Mouse (Mus musculus) layer of hippocampus, postnatal 14 days (tissue): ENCODE data around the gene Gm1673. TPM values are rescaled to one million over a fixed set of nuclear protein-coding genes. Genes with fewer than 3 reads are reported as not detected.
"Not testable (repeated sequence)": the region's sequence is repeated elsewhere in the genome, so short reads cannot be mapped to it uniquely, and the experiment has no call there.

Source experiments
- DNase-seq, 2 experiments: peaks; one replicate each; pipeline ENCODE4 v3.0.0; 2021 to 2022; ENCODE audit warnings: low spot score in 2 of 2, mixed read lengths in 1 of 2
- long read RNA-seq, 2 experiments: library from polyadenylated mRNA; stranded (forward); transcript quantifications; one replicate each; pipeline ENCODE4 v2.0.0; 2021
- total RNA-seq, 2 experiments: library from RNA; stranded (reverse); gene quantifications; 2 replicates each; pipeline ENCODE4 v1.2.3; 2021

Gene Gm1673
- total RNA-seq: 10 to 100 TPM; 89.0 to 91.6 TPM
- long read RNA-seq, experiment 1, transcript Gm1673-201 (4 exons, 477 nt): minor isoform, 11 of 33 reads
- long read RNA-seq, experiment 1, transcript Gm1673-203 (4 exons, 511 nt): major isoform, 14 of 33 reads
- long read RNA-seq, experiment 1, partial matches to known transcripts: 2 of 33 reads
- long read RNA-seq, experiment 1, other reads (novel, unspliced or antisense): 3 of 33 reads
- long read RNA-seq, experiment 2, transcript Gm1673-201 (4 exons, 477 nt): major isoform, 35 of 81 reads
- long read RNA-seq, experiment 2, transcript Gm1673-203 (4 exons, 511 nt): minor isoform, 34 of 81 reads
- long read RNA-seq, experiment 2, partial matches to known transcripts: 2 of 81 reads
- long read RNA-seq, experiment 2, other reads (novel, unspliced or antisense): 5 of 81 reads

DNA sequence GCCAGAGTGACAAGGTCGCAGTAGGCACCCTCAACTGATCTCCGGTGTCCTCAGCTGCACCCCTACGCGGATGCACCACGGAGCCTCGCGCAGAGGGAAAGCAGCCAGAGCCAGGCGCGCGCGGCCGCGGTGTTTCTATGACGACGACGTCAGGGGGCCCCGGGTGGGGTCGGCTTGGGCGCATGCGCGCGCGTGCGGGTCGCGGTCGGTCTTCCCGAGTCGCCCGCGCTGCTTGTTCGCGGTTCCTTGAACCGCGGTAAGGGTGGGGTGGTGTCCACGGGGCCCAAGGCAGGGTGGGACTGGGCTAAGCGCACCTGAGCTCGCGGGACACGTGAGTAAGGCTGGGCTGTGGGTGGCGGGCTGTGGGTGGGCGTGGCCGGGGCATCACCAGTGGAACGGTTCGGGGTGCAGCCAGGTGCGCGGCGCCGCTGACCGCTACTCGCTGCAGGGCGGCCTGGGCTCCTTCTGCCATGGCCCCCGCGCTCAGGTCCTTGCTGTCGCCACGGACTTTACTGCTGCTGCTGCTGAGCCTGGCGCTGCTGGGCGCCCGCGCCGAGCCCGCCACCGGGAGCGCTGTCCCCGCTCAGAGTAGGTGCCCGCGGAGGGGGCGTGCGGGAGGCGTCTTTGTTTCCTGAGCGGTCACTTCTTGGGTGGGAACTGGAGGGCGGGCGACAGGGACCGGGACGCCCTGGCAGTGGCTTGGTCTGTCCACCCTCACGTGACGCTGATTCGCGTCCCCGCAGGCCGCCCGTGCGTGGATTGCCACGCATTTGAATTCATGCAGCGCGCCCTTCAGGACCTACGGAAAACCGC, at the start of gene Gm1673:
Gene Gm1673, plus strand, starts transcription at position 125 of the 813 bp plus-strand sequence.
- DNase-seq: peak; percentile 90 to 94

DNA sequence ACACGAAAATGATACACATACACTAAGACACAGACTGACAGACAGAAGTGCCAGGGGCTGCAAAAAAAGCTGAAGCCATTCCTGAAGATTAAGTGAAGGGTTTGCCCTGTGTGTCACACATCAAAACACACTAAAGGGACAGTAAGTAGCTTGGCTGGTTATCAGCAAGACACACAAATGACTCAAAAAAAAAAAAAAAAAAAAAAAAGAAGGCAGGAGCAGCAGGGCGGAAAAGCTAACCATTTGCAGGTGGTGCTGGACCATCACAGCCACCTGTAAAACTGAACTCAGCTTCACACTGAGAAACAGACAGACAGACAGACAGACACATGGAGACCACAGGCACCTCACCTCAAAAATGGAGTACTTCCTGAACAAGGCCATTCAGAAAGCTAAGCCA, 49.2 kb upstream of the Gm1673 start:
- DNase-seq: no peak

DNA sequence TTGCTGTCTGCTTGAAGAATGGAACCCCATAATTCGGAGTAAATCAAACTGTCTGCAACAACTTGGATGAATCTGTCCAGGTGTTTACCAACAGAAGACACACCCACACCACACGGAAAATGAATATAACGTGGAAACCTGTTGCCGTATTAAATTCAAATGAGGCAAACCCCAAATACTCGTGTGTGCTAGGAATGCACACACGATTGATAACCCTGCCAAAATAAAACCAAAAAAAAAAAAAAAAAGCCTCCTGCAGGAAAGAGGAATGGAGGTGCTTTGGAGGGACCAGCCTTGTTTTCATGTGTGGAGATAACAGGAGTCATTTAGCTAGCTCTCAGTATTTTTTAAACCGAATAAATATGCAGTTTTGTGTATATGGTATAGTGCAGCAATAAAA, 48.4 kb upstream of the Gm1673 start:
- no peak for DNase-seq

DNA sequence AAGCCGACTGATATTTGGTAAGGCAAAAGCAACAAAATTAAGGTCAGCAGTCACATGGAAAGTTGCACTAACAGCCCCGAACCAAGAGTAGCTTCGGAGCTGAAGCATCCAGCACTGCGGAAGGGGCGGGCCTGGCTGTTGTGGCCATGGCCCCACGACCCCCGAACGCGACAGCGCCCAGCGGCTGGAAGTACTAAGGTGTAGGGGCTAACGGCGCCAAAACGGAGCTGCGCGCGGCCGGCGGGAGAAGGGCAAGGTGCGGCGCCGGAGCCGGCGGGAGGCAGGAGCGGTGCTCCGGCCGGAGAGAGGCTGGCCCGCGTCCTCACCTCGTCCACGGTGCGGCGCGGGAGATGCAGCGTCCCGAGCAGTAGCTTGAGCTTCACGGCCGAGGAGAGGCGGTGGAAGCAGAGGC, 47.5 kb upstream of the Gm1673 start:
- DNase-seq: no peak

DNA sequence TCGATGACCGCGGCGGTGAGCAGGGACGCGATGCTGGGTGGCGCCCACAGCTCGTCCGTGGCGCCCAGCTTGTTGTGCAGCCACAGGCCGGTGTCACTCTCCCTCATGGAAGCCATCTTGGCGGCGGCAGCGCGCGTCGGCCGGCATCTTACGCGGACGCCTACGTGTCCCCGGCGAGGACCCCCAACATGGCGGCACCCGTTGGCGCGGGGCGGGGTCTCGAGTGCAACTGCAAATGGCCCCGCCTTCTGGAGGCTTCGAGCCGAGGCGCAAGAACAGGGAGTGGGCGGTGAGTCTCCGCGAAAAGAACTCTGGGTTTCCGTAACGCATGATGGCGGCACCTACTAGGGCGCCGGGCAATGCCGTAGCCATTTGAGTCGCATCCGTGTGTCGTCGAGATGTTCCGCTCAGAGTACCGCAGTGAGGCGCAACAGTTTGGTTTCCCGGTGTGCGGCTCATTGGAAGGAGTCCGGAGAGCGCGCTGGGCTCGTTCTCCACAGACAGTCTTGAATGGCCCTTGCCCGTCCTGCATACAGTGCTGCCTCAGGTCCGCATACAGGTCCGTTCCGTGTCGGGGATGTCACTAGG, 47.0 kb upstream of the Gm1673 start, which contains the start of gene Nelfa:
Gene Nelfa, minus strand, starts transcription at position 294 of the 588 bp plus-strand sequence.
- DNase-seq: peak; percentile 98 to 99

DNA sequence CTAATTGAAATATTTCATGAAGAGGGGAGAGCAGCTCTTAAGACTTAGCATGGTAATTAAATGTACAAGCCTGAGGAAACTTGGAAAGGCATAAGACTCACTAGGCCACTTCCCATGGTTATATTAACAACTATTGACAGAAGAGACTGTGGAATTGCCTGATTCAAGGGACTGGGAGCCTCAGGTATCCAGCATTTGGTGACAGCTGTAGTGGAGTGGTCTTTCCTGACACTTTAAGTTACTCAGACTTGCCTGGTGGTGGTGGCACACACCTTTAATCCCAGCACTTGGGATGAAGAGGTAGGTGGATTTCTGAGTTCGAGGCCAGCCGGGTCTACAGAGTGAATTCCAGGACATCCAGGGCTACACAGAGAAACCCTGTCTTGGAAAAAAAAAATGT, 46.0 kb upstream of the Gm1673 start:
- DNase-seq: no peak

DNA sequence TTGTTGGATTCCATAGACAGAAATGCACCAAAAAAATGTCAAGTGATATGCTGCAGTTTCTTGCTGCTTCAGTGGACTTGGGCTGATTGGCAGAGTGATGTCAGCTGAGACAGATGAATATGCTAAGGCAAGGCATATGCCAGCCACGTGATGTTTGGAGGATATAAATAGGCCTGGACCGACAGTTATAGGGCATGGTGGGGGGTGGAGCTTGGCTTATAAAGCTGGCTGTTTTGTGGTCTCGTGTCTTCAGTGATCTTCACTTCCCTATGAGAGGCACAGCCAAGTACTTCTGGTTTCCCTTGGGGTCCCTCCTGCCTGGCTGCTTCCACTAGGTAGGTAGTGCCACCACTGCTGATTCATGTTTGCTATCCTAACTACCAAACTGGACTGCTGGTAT, 44.8 kb upstream of the Gm1673 start:
- no peak for DNase-seq

DNA sequence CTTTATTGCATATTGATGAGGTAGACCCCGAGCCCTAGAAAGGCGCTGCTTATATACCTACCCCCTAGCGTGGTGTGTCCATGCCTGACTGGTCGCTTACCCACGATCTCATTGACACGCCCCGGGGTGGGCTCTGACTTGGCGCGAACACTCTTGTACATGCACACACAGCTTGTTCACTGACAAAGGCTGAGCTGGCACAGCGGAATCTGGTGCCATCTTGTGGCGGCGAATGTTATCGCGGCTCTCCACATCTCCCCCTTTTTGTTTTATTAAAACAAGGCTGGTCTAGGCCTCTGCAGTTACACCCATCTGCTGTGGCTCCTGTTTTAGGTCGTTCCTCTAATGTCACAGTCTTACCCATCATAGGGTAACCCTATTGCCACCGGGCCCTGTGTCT, 36.2 kb upstream of the Gm1673 start:
- not testable (repeated sequence) for DNase-seq

DNA sequence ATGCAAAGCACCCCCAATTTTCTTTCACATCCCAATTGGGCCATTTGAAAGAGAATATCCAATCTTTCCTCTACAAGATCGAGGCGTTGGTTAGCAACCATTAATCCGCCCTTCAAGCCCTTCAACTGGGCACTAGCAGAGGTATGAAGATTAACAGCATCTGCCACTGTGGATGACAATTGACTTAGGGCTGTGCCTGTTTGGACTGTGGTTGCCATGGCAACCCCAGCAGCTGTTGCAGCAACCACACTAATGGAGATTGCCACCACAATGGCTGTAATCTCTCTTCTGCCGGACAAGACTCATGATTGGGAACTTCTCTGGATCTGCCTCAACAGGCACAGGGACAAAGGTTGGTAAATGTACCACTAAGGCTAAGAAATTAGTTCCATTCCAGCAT, 34.9 kb upstream of the Gm1673 start:
- no peak for DNase-seq

DNA sequence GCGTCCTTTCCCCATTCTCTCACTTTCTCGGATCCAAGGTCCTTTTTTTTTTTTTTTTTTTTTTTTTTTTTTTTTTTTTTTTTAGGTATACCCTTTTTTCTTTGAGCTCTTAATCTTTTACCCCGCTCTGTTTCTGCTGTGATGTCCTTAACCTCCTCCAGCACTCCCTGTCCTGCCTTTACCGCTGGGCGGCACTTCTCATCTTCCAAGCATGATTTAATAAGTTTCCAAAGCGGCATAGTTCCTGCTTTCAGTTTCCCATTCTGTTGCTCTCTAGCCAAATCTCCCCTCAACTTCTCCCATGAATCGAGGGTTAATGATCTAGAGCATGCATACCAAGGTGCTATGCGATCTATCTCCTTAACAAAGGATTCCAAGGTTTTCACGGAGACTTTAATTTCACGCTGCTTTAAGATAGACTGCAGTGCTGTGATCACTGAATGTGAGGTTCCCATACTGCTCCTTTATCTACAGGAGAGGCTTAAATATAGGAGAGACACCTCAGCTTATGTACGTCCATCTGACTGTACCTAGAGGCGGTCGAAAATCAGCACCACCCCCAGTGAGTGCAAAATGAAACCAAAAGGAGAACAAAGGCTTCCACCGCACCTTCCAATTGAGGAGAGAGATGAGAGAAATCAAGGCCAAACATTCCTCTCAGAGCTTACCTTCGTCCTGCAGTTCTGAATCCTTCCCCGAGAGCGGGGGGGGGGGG, 29.6 kb upstream of the Gm1673 start:
- DNase-seq: no peak

DNA sequence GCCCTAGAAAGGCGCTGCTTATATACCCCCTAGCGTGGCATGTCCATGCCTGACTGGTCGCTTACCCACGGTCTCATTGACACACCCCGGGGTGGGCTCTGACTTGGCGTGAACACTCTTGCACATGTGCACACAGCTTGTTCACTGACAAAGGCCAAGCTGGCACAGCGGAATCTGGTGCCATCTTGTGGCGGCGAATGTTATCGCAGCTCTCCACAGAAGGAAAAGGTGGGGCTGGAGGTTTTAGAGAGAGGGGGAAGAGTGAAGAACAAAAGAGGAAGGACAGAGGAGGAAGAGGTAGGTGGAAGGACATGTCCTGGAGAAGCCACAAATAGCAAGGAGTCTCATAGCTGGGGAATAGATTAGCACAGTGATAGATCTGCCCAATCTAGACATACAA, 28.9 kb upstream of the Gm1673 start:
- peak; percentile 85 to 90 for DNase-seq

DNA sequence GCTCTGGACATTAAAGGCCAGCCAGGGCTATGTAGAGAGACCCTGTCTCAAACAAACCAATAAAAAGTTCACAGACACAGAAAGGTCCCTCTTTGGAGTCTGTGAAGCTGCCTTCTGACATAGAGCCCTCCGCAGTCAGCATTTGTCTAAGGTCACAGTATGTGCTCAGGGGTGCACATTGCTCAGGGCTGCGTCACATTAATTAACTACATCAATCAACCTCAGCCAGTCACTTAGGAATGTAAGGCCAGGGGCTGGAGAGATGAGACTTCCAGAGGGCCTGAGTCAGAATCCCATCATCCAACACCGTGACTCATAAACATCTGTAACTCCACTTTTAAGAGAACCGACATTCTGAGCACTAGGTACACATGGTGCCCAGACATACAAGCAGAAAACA, 27.4 kb upstream of the Gm1673 start:
- no peak for DNase-seq

DNA sequence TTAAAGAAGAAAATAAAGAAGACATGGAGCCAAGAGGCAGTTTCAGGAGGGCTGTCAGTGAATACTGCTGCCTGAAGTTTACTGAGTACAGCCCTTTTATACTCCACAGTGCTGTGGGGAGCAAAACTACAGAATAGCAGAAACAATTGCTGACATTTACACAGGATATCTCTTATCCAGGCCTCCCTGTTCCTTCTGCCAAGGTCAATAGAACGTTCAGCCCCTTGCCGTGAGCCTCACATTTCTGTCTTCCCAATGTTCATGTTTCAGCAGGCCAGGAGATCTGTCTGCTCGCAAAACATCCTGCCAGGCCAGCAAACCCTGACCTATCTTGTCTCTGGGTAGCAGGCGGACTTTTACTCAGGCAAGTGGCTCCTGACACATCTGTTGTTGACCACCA, 23.9 kb upstream of the Gm1673 start:
- no peak for DNase-seq

DNA sequence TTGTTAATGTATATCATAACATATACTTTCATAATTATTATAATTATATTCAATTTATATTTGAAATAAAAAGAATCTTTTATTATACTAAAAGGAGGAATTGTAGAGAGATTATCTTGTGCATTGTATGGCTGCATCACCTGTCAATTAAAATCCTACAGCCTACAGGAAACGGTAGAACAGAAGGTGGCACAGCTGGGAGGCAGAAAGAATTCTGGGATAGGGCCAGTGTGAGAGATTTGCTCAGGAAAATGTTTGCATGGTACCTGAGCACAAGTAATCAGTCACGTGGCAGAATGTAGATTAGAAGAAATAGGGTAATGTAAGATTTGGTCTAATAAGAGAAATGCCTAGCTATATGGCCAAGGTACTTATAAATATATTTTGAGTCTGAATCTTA, 8.5 kb upstream of the Gm1673 start:
- no peak for DNase-seq

DNA sequence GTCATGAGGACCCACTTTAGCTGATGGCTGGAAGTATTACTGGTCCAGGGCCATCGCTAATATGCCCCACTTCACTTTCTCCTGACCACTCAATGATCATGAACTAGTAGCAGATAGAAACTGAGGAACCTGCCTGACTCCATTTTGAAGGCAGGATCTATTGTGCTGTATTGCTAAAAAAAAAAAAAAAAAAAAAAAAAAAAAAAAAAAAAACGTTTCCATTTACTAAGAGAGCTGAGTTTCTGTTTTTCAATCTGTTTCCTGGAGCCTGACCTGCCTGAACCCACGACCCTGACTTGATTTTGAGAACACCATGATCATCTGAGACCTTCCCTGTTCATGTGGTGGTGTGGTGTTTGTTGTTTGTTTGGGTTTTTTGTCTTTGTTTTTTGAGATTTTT, 7.0 kb upstream of the Gm1673 start:
- no peak for DNase-seq

DNA sequence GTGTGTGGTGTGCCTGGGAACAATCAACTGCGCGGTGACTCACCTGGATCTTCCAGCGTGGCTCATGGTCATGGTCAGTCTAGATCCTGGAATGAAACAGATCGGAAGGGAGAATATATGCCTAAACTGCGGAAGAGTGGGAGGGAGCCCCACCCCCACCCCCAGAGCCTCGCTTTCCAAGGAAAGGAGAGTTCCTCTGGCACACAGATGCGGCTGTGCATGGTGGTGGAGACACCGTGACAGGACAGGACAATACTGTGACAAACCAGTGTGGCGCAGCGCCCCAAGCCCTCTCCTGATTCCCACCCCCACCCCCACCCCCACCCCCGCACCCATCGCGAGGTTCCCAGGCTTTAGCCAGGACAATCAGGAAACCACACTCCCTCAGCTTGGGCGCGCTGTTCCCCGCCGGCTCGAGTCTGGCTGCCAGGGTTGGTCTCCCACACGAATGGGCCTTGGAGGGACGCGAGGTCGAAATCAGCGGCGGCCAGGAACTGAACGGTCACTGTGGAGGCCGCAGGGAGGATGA, 438 bp upstream of the Gm1673 start:
- DNase-seq: no peak

DNA sequence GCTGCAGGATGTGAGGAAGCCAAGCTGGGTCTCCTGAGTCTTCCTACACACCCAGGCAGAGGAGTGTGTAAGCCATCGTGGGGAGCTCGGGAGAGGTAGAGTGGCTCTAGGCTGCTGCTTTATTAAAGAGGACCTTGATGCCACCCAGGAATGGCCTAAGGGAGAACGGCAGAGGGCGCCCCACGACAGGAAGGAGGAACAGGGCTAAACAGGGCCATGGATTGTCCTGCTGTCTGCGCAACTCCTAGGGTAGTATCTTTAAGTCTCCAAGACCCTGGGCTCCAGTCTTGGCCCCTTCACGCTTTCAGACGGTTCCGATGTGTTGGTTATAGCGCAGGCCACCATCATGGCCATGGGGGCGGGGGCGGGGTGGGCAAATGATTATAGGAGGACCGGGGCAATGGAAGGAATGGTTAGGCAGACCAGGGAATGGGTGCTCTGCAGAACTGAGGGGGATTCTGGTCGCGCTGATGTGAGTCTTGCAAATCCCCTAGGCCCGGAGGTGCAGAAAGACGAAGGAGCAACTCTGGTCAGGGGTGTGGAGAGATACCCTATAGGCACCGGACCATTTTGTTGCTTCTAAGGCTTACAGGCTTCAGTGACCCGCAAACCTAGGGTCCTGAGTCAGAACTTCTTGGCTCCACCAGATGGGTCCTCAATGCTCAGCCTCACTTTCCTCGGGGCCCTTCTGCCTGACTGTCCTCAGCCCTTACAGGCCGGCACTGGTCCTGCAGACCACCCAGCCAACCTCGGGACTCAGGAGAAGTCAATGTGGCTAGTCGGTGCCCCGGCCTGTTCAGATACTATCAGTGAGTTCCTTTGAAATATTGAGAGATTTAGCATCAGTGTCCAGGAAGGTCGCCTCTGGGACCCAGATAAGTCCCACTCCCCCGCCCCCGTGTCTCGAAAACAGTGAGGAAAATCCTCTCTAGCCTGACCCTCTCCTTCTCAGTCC, 11.7 kb downstream of the Gm1673 start:
- peak; percentile 70 to 72 for DNase-seq

DNA sequence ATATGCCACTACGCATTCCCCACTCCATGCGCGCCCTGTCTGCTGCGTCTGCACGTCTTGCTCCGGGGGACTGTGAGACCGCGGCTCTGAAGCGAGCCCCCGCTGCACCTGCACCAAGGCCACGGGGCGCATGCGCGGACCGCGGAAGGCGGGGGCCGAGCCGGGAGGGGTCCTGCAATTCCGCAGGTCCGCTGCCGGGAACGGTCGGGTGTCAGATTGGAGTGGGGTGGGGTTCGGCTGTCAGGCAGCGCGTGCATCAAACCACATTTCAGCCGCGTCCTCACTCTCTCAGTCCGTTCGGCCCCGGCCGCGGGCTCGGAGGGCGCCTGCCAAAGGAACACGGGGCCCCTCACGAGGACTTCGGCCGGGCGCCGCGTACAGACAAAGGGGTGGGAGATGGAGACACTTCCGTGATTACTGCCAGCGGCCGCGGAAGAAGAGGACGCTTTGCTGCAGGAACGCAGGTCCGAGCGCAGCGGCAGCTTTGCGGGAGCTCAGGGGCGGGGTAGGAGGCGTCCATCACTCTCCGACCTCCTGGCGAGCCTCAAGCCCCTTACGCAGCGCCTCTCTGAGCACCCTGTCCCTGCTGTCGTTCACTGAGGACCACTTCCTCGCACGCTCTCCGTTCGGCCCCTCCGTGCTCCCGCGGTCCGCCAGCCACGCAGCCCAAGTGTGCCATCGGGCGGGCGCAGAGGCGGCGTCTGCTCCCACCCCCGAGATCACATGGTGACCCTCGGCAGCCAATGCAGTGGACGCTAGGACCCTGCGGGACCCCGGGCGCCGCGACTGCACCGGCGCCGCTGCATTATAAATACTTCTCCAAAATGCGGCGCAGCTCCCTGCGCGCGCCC, 12.8 kb downstream of the Gm1673 start, which contains the start of gene Nat8l:
Gene Nat8l, plus strand, starts transcription at position 142 of the 851 bp plus-strand sequence.
- DNase-seq: peak; percentile 90 to 91

DNA sequence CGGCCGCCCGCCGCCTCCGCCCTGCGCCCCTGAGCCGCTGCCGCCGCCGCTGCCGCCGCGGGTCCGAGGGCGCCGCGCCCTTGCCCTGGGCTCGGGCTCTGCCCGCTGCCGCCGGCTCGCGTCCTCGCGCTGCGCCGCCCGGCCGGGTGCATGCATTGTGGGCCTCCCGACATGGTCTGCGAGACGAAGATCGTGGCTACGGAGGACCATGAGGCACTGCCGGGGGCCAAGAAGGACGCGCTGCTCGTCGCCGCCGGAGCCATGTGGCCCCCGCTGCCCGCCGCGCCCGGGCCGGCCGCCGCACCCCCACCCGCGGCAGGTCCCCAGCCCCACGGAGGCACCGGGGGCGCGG, 13.4 kb downstream of the Gm1673 start:
- no peak for DNase-seq
